Mouse (Mus musculus) Patski (cell line): ENCODE measurements around the gene Spc25. TPM values are rescaled to one million over a fixed set of nuclear protein-coding genes. Genes with fewer than 3 reads are reported as not detected.

Experiments
- ATAC-seq: fragments of 100-300 bp; one replicate; pipeline ENCODE4 v1.8.0; 2021
- CTCF ChIA-PET: fragments of 350-600 bp; sonication (Branson Sonifier 250); formaldehyde crosslinking; loops from one replicate; lab custom pipeline; 2022; ENCODE audit warnings: inconsistent platforms; lab: Charles Lee
- POLR2A ChIA-PET: fragments of 350-600 bp; sonication (Branson Sonifier 250); formaldehyde crosslinking; loops from one replicate; lab custom pipeline; 2022; ENCODE audit warnings: antibody characterized with exemption, inconsistent platforms; lab: Charles Lee
- DNase-seq: peaks from one replicate; pipeline ENCODE4 v3.0.0-alpha.2; 2011; ENCODE audit warnings: low read depth, low spot score
- H3K27me3 ChIP-seq: fragments of 371-371 bp; one replicate; pipeline ENCODE4 v1.5.1; 2021
- CTCF ChIP-seq: fragments of 100-300 bp; IDR thresholded peaks from one replicate; pipeline ENCODE4 v1.5.1; 2021
- in situ Hi-C: fragments of 300-500 bp; cut with MboI; formaldehyde crosslinking; loops from 3 replicates; pipeline ENCODE4 v1.11.1; 2018; ENCODE audit warnings: low pct_unique_long_range_greater_than_20kb, mixed read lengths
- polyA plus RNA-seq: library from polyadenylated mRNA; unstranded; gene quantifications from one replicate; pipeline ENCODE4 v1.2.3, GENCODE M21; 2021

Spc25 gene
- polyA plus RNA-seq = 47.6 TPM

DNA sequence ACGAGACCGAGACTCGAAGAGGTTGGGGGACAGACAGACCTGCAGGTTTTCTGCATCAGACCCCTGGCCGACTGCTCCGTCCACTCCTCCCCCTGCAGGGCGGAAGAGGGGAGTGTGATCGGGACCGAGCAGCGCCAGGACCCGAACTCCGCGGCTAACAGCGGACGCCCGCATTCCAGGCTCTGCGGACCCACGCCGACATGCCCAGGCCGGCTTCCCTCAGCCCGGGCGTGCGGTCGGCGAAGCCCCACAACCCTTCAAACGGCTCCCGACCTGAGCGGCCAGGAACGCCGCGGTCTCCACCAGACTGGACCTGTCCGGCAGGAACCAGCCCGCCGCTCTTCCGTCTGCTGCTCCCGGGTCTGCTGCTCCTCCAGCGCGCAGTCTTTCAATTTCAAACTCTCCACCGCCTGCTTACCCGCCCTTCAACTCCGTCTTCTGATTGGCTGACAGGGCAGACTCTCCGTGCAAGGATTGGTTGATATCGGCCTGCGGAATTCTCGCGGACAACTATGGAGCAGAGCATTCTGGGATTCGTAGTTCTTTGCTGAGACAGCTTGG, at the start of gene Spc25:
Spc25 (minus strand) TSS at position 404 of the 561 bp plus-strand sequence.
- DNase-seq = peak; percentile 83
- ChIA-PET POLR2A (no interaction called here), CTCF (no interaction called here)
- peak; percentile 96 for ATAC-seq
- no peaks in the 10 kb centered on the region for H3K27me3 ChIP-seq
- TF ChIP-seq CTCF = no peak
- in situ Hi-C loops = no loop called here

DNA sequence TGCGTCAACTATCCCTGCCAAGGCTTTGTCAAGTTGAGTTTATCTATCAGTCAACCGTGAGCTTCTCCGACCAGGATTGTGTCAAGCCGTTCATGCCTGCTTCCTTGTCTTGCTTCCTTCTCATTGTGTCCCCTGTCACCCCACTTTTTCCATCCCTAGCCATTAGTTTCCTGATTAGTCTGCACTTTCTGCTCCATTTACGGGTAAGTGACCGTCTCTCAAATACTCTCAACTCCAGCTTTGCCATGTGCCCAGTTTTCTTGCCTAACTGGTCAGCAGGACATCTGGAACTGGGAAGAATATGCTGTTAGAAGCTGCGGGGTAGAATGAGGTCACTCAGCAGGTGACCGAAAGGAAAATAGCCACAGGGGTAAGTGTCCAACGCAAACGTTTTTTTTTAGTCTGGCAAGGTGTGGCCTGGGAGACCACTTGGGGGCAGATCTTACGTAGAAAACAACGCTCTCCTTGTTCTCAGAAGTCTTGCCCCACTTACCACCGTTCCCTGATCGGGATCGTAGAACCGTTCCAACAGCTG, 42.3 kb upstream of the Spc25 start:
- POLR2A ChIA-PET = no interaction called here
- no peaks in the 10 kb centered on the region for H3K27me3 ChIP-seq
- no peak for TF ChIP-seq CTCF
- in situ Hi-C loops = no loop called here
- no peak for ATAC-seq
- CTCF ChIA-PET = no interaction called here
- DNase-seq = no peak

DNA sequence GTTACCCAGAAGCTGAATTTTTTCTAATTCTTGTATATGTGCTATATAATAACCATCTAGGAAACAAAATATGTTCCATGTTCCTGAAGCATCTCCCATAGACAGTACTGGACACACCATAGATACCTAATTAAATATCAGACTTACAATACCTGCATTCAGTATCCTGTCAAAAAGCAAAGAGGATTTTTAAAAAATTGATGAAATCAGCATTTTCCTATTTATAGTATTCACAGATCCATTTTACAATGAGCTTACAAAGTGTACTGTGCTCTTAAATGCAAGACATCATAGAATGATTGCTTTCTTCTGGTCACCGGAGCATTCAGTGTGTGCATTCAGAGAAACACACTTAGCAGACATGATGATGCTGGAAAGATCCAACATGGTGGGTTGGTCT, 41.1 kb upstream of the Spc25 start:
- no peak for TF ChIP-seq CTCF
- ChIA-PET CTCF (no interaction called here), POLR2A (no interaction called here)
- in situ Hi-C loops = no loop called here
- H3K27me3 ChIP-seq = no peaks in the 10 kb centered on the region
- ATAC-seq = no peak
- no peak for DNase-seq

DNA sequence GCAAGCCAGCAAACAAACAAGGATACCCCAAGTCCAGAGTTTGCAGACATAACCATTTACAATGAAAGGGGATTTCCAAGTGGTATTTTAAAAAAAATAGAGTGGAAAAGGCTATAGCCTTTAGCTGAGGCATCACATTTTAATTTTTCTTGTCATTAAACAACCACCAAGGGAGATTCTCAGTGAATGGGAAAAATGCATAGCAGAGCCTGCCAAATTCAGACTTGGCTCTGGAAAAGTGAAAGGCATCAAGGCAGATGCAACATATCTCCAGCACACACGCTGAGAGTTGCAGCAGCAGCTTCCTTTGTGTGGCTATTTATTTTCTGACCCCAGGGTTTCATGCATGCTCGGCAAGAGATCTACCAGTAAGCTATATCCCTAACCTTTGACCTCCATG, 38.9 kb upstream of the Spc25 start:
- TF ChIP-seq CTCF = no peak
- DNase-seq (no peak), ATAC-seq (no peak)
- ChIA-PET CTCF (no interaction called here), POLR2A (no interaction called here)
- in situ Hi-C loops = no loop called here
- no peaks in the 10 kb centered on the region for H3K27me3 ChIP-seq

DNA sequence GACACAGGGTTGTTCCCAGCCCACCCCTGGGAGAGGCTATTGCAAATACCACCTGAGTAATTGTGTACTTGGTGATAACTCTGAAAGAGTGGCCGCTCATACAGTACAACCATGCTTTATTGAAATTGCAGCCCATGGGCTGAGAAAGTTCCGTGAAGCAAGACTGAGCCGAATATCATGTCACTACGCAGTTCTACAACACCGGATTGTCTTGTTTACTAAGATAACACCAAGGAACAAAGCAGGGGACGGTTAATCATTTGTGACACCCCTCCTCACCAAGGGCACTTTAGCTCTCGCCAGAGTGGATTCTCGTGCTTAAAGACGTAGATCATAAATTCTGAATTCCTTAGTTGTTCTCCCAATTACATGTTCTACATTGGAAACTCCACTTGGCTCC, 33.3 kb upstream of the Spc25 start:
- ChIA-PET POLR2A (no interaction called here), CTCF (interaction anchor here (1.0 kb wide), 1 partner anchor 37 kb away, joined by 4 read pairs; no protein-coding TSS in a partner anchor)
- ATAC-seq (no peak), DNase-seq (no peak)
- no peak for TF ChIP-seq CTCF
- H3K27me3 ChIP-seq = no peaks in the 10 kb centered on the region
- in situ Hi-C loops = no loop called here

DNA sequence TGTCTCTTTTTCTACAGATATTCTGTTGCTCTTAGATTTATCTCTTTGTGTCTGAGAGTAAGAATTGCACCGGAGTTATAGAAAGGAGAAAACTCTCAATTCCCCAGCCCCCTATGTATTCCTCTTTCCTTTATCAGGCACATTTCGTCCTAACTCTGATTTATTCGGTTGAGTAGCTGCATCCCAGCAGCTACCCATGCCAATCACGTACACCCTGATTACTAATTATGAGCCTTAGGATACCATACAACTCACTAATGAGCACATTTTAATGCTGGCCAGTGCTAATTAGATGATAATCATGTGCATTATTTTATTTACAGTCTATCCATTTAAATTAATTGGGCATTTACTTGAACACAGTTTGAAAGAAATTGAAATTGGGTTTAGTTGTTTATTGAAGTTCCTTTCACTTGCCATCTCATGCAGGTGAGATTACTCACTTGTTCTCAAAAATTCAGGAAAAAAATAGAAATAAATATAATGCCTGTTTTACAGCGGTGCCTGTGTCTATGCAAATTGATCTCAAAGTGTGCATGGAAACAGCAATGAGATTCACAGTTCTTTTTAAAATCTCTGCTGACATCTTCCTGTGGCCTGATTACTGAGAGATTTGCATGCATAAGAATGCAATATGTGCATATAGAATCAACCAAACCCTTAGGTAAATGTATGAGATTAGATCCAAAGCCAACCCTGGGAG, 29.1 kb upstream of the Spc25 start:
- CTCF ChIA-PET = interaction anchor here (1.6 kb wide), 1 partner anchor 35 kb away, joined by 4 read pairs; no protein-coding TSS in a partner anchor
- POLR2A ChIA-PET = no interaction called here
- in situ Hi-C loops = no loop called here
- ATAC-seq (no peak), DNase-seq (no peak)
- peaks cover 2% of the 10 kb centered on the region for H3K27me3 ChIP-seq
- no peak for TF ChIP-seq CTCF

DNA sequence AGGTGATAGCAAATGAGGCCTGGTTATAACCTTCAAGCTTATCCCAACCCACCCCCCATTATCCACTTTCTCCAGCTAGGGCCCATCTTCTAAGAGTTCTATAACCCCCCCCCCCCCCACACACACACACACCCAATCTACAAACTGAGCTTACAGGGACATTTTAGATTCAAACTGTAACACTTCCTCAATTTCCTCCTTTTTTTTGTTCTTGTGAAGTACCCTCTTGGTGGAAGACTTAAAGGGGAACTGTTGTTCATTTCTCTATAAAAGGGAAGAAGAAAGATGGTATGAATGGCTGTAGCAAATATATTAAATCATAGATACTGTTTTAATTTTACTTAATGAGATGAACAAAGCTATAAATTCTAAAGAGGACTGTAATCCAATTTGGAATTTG, 26.1 kb upstream of the Spc25 start:
- ChIA-PET CTCF (no interaction called here), POLR2A (no interaction called here)
- ATAC-seq (no peak), DNase-seq (no peak)
- no peak for TF ChIP-seq CTCF
- H3K27me3 ChIP-seq = peaks cover 2% of the 10 kb centered on the region
- in situ Hi-C loops = no loop called here

DNA sequence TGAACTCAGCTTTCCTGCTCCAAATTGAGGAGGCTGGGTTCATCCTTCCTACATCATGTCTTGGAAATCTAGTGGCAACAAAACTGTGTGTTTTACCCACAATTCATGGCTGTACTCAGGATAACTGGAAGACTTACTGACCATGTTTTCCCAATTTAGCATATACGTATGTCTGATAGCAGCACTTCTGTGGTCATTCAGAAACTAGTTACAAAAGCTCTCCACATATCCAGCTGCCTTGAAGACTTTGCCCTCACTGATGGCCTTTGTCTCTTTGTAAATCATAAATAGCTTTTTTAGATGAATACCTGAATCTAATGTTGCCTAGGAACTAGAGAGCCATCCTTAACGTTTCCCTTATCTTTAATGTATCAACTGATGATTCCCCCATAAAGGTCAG, 24.1 kb upstream of the Spc25 start:
- TF ChIP-seq CTCF = no peak
- ATAC-seq (no peak), DNase-seq (no peak)
- H3K27me3 ChIP-seq = peaks cover 2% of the 10 kb centered on the region
- ChIA-PET CTCF (interaction anchor here (2.1 kb wide), 1 partner anchor 10 kb away, joined by 5 read pairs; no protein-coding TSS in a partner anchor), POLR2A (no interaction called here)
- in situ Hi-C loops = no loop called here

DNA sequence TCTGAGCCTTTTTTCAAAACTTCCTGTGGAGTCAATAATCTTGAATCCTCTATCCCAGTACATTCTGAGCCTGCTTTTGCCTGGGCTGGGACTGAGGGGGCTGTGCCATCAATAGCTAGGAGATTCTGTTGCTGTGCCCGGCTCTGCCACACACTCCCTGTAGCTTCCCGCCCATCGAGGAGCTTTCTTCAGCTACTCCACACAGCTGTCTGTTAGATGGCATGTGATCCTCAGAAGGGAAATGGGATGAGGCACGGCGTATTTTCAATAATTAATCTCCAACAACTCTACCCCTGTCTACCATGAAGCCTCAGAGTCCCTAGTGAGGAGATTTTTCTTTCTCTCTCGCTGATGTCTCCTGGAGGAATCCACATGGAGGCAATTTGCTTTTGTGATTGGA, 22.6 kb upstream of the Spc25 start:
- in situ Hi-C loops = no loop called here
- no peak for TF ChIP-seq CTCF
- POLR2A ChIA-PET = no interaction called here
- ATAC-seq = no peak
- DNase-seq = no peak
- CTCF ChIA-PET = interaction anchor here (0.8 to 2.1 kb wide), 3 partner anchors 9 to 11 kb away, joined by 3 to 5 read pairs (median 3); no protein-coding TSS in a partner anchor
- H3K27me3 ChIP-seq = no peaks in the 10 kb centered on the region

DNA sequence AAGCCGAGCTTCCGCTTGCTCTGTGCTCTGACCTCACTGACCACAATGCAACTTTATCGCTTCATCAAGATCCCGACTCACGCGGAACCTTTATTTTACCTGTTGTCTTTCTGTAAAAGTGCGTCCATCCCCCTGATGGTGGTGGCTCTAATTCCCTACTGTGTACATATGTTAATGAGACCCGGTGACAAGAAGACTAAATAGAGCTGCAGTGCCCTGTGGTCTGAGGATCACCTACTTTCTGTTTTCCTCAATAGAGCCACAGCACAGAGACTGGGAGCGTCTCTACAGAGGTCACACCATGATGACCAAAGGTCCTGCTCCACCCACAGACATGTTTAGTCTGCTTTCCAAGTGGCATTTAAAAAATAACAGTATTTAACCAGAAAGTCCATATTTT, 20.9 kb upstream of the Spc25 start:
- DNase-seq (no peak), ATAC-seq (no peak)
- in situ Hi-C loops = no loop called here
- POLR2A ChIA-PET = no interaction called here
- peaks cover 6% of the 10 kb centered on the region for H3K27me3 ChIP-seq
- CTCF ChIA-PET = interaction anchor here (1.3 kb wide), 1 partner anchor 103 kb away, joined by 3 read pairs; no protein-coding TSS in a partner anchor
- TF ChIP-seq CTCF = no peak

DNA sequence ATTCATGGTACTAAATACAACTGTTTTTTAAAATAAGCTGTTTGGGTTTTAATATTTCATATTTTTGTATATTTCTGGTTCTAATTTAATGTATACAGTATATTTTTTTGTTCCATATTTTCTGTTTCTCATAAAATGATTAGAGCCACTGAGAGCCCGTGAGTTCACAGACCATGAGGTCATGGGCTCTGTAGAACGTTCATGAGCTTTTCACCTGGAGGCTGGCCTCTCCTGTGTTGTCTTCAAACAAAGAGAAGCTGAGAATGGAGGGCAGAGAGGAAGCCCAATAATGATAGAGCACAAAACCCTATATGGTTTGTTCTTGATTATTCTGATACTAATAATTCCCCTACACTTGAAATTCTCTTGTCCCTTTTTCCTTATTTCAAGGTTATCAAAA, 18.7 kb upstream of the Spc25 start:
- H3K27me3 ChIP-seq = peaks cover 6% of the 10 kb centered on the region
- in situ Hi-C loops = no loop called here
- ATAC-seq = no peak
- TF ChIP-seq CTCF = no peak
- ChIA-PET POLR2A (no interaction called here), CTCF (interaction anchor here (0.7 kb wide), 1 partner anchor 19 kb away, joined by 3 read pairs; no protein-coding TSS in a partner anchor)
- DNase-seq = no peak
